Mouse (Mus musculus) monocyte, adult 5-6 weeks (primary cell): ENCODE results near the gene Prph. TPM values are rescaled to one million over a fixed set of nuclear protein-coding genes. Genes with fewer than 3 reads are reported as not detected.
"Not testable (repeated sequence)": the region's sequence is repeated elsewhere in the genome, so short reads cannot be mapped to it uniquely, and the experiment has no call there.

ENCODE experiments used
- ATAC-seq: fragments of 153-309, 156-312 bp; replicated peaks from 2 replicates; pipeline ENCODE4 v1.8.0; 2017; ENCODE audit warnings: mild to moderate bottlenecking; ENCODE audit not compliant: low TSS enrichment, insufficient number of reproducible peaks, severe bottlenecking, poor library complexity, low FRiP score
- total RNA-seq: library from RNA; stranded (forward); fragments of 200-1000, 200-491, 200-594 nt; gene quantifications from 3 replicates; pipeline ENCODE4 v1.2.3, GENCODE M21; 2017

Prph gene
- total RNA-seq, 1 experiment from 2014 or later: not detected

GRCm38 (mm10) chr15:99056332-99056731 is 1.4 kb downstream of the Prph start:
- ATAC-seq: no peak

- ATAC-seq: no peak
Observed at GRCm38 (mm10) chr15:99065557-99066165, 10.7 kb downstream of the Prph start.

- ATAC-seq: no peak
Observed at GRCm38 (mm10) chr15:99071988-99072387, 17.0 kb downstream of the Prph start.

GRCm38 (mm10) chr15:99074019-99074599 is 19.1 kb downstream of the Prph start, which contains the start of gene Troap:
Gene Troap (plus strand): TSS chr15:99074575.
- ATAC-seq: no peak

GRCm38 (mm10) chr15:99074600-99075333 is 19.8 kb downstream of the Prph start:
- ATAC-seq: peak; percentile 98

- ATAC-seq: not testable (repeated sequence)
Observed at GRCm38 (mm10) chr15:99076011-99076410, 21.0 kb downstream of the Prph start.

- ATAC-seq: no peak
Observed at GRCm38 (mm10) chr15:99078181-99078910, 23.4 kb downstream of the Prph start.

- ATAC-seq: no peak
Observed at GRCm38 (mm10) chr15:99079804-99080203, 24.8 kb downstream of the Prph start.

GRCm38 (mm10) chr15:99082322-99082721 is 27.3 kb downstream of the Prph start:
- no peak for ATAC-seq

- ATAC-seq: no peak
Observed at GRCm38 (mm10) chr15:99082840-99083239, 27.9 kb downstream of the Prph start.

- no peak for ATAC-seq
Observed at GRCm38 (mm10) chr15:99083258-99083657, 28.3 kb downstream of the Prph start.

GRCm38 (mm10) chr15:99083867-99084557 is 29.0 kb downstream of the Prph start:
- ATAC-seq: no peak

GRCm38 (mm10) chr15:99084618-99085017 is 29.6 kb downstream of the Prph start:
- no peak for ATAC-seq

- no peak for ATAC-seq
Observed at GRCm38 (mm10) chr15:99085997-99086396, 31.0 kb downstream of the Prph start.

- no peak for ATAC-seq
Observed at GRCm38 (mm10) chr15:99087253-99088075, 32.5 kb downstream of the Prph start, which contains the start of gene C1ql4. Gene C1ql4 (minus strand): TSS chr15:99087817.

GRCm38 (mm10) chr15:99088292-99088691 is 33.3 kb downstream of the Prph start:
- peak; percentile 60; the same call in 1 of the 2 replicates for ATAC-seq

GRCm38 (mm10) chr15:99089069-99089468 is 34.1 kb downstream of the Prph start:
- no peak for ATAC-seq

GRCm38 (mm10) chr15:99092870-99093269 is 37.9 kb downstream of the Prph start, which contains the start of gene Dnajc22:
Gene Dnajc22 (plus strand): TSS chr15:99093170.
- no peak for ATAC-seq
